Mouse (Mus musculus) gastrocnemius, postnatal 10 days (tissue): Measurements from ENCODE around the gene Cpox. TPM values are rescaled to one million over a fixed set of nuclear protein-coding genes. Genes with fewer than 3 reads are reported as not detected.
"Not testable (repeated sequence)": the region's sequence is repeated elsewhere in the genome, so short reads cannot be mapped to it uniquely, and the experiment has no call there.

Experiments used
- DNase-seq: peaks from one replicate; pipeline ENCODE4 v3.0.0; 2021; ENCODE audit warnings: mixed read lengths
- long read RNA-seq, 2 experiments: library from polyadenylated mRNA; stranded (forward); transcript quantifications; one replicate each; pipeline ENCODE4 v2.0.0; 2021
- total RNA-seq, 2 experiments: library from RNA; stranded (reverse); gene quantifications; 2 replicates each; pipeline ENCODE4 v1.2.3; 2021

Cpox gene
- 10 to 100 TPM; 12.0 to 12.4 TPM for total RNA-seq
- long read RNA-seq, experiment 1, transcript Cpox-201 (7 exons, 3,097 nt), result major isoform, 13 of 15 reads
- long read RNA-seq, experiment 1, partial matches to known transcripts, result 1 of 15 reads
- long read RNA-seq, experiment 1, other reads (novel, unspliced or antisense), result 0 of 15 reads
- long read RNA-seq, experiment 2, transcript Cpox-201 (7 exons, 3,097 nt), result major isoform, 12 of 12 reads
- long read RNA-seq, experiment 2, partial matches to known transcripts, result 0 of 12 reads
- long read RNA-seq, experiment 2, other reads (novel, unspliced or antisense), result 0 of 12 reads

GRCm38 (mm10) chr16:58669917-58670630 is at the start of gene Cpox:
Gene Cpox (plus strand): TSS chr16:58670292.
- peak; percentile 69 for DNase-seq

- no peak for DNase-seq
Observed at GRCm38 (mm10) chr16:58622377-58622776, 47.7 kb upstream of the Cpox start.

- no peak for DNase-seq
Observed at GRCm38 (mm10) chr16:58623114-58623513, 47.0 kb upstream of the Cpox start.

GRCm38 (mm10) chr16:58623944-58624343 is 46.1 kb upstream of the Cpox start:
- DNase-seq, result peak; percentile 9

- DNase-seq, result no peak
Observed at GRCm38 (mm10) chr16:58627597-58628335, 42.3 kb upstream of the Cpox start.

GRCm38 (mm10) chr16:58628336-58628680 is 41.8 kb upstream of the Cpox start:
- DNase-seq, result no peak

- DNase-seq, result no peak
Observed at GRCm38 (mm10) chr16:58628968-58629367, 41.1 kb upstream of the Cpox start.

GRCm38 (mm10) chr16:58629736-58630135 is 40.4 kb upstream of the Cpox start:
- DNase-seq, result no peak

GRCm38 (mm10) chr16:58635866-58636265 is 34.2 kb upstream of the Cpox start:
- no peak for DNase-seq

GRCm38 (mm10) chr16:58637448-58637847 is 32.6 kb upstream of the Cpox start:
- no peak for DNase-seq

- DNase-seq, result no peak
Observed at GRCm38 (mm10) chr16:58638016-58638415, 32.1 kb upstream of the Cpox start.

- DNase-seq, result no peak
Observed at GRCm38 (mm10) chr16:58638689-58639175, 31.4 kb upstream of the Cpox start, which contains the start of gene E330017A01Rik. Gene E330017A01Rik (minus strand): TSS chr16:58638739.

- DNase-seq, result no peak
Observed at GRCm38 (mm10) chr16:58649979-58650378, 20.1 kb upstream of the Cpox start.

GRCm38 (mm10) chr16:58655751-58656150 is 14.3 kb upstream of the Cpox start:
- no peak for DNase-seq

- DNase-seq, result no peak
Observed at GRCm38 (mm10) chr16:58656526-58656925, 13.6 kb upstream of the Cpox start.

- no peak for DNase-seq
Observed at GRCm38 (mm10) chr16:58658668-58659067, 11.4 kb upstream of the Cpox start.

GRCm38 (mm10) chr16:58661826-58662225 is 8.3 kb upstream of the Cpox start:
- DNase-seq, result no peak

GRCm38 (mm10) chr16:58662287-58662791 is 7.8 kb upstream of the Cpox start:
- DNase-seq, result no peak

- DNase-seq, result no peak
Observed at GRCm38 (mm10) chr16:58663021-58663420, 7.1 kb upstream of the Cpox start.

GRCm38 (mm10) chr16:58663816-58664215 is 6.3 kb upstream of the Cpox start:
- no peak for DNase-seq

GRCm38 (mm10) chr16:58665137-58665536 is 5.0 kb upstream of the Cpox start:
- DNase-seq, result not testable (repeated sequence)

- DNase-seq, result not testable (repeated sequence)
Observed at GRCm38 (mm10) chr16:58666681-58667080, 3.4 kb upstream of the Cpox start.

GRCm38 (mm10) chr16:58668586-58668985 is 1.5 kb upstream of the Cpox start:
- DNase-seq, result no peak
